Mouse (Mus musculus): ENCODE data around the gene Wipf2. TPM values are rescaled to one million over a fixed set of nuclear protein-coding genes. Genes with fewer than 3 reads are reported as not detected.
"Not testable (repeated sequence)": the region's sequence is repeated elsewhere in the genome, so short reads cannot be mapped to it uniquely, and the experiment has no call there.

The Wipf2 gene
- total and polyA plus RNA-seq, 2 experiments from 2014 or later: 3.8 to 9.2 TPM

DNA sequence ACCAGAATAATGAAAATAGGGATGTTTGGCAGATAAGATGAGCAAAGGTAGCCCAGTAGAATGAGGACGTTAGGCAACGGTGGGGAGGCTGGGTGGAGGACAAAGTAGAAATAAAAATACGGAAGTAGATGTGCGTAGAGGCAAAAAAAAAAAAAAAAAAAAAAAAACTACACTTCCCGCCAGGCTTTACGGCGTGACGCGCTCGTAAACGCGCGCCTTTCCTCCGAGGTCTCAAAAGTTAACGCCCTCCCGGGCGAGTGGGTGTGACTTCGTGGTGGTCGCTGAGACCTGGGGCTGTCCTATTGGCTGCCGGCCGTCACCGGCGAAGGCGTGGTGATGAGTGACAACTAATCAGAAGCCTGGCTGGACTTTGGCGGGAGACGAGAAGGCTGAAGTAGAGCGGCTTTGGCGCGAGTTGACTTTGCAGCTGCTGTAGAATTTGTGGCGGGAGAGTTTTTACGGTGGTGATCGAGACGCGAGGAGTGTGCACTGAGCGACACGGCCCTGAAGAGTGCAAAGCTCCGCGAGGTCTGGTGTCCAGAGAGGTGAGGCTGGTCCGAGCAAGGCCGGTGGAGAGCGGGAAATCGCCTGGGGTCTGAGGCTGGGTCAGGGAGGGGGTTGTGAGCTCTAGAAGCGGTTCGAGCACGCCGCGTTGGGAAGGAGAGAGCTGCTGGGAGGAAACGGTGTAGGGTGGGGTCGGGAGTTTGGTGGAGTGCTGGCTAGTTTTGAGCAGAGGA, 44.2 kb downstream of the Wipf2 start, which contains the start of gene Cdc6:
Gene Cdc6 (plus strand): TSS at position 365 of the 737 bp plus-strand sequence.
- Histone ChIP-seq H3K27me3 (ENCODE audit: insufficient read depth, low read length) (no peaks in the 10 kb centered on the region), H3K27ac (ENCODE audit: low read depth, low read length) (0 out of 2 replicates have a peak within 1 kb of the TSS, but pooled peaks have one; percentile 38), H3K9me3 (ENCODE audit: low read length) (no peaks in the 10 kb centered on the region), H3K9ac (replicated peaks; ENCODE audit: low read length, poor library complexity, severe bottlenecking) (no peak within 1 kb of the TSS), H3K4me1 (ENCODE audit: insufficient read depth, low read length) (no peaks in the 10 kb centered on the region), H3K36me3 (ENCODE audit: insufficient read depth, low read length) (peaks cover 3% of the 10 kb centered on the region; the same call in 1 of the 2 replicates), H3K4me3 (ENCODE audit: low read depth, low read length) (peak within 1 kb of the TSS; percentile 39), H3K4me2 (ENCODE audit: low read depth, low read length, poor library complexity, severe bottlenecking) (peak within 1 kb of the TSS; percentile 90)
- WGBS: under 1% methylated on average over 49 of the region's 49 CpGs
- peak; percentile 97 for ATAC-seq (ENCODE audit: low FRiP score)
- TF ChIP-seq CTCF (IDR thresholded peaks at IDR 0.05): no peak
- DNase-seq (ENCODE audit: low spot score): peak; percentile 99

DNA sequence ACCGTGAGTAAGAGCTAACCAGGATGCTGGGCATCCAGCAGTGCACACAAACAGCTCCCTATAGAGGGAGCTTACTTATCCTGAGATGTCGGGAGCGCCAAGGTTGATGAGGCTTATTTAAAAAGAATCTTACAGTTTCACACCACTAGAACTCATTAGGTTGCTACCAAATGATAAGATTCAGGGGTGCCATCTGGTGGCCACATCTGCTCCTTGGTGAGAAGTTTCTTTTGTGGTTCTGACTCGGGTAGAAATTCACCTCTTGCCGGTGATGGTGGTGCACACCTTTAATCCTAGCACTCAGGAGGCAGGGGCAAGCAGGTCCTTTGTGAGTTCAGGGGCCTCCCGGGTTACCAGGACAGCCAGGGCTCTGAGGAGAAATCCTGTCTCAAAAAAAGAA, 46.2 kb downstream of the Wipf2 start:
- peak; percentile 82 for TF ChIP-seq CTCF (IDR thresholded peaks at IDR 0.05)
- peak; percentile 86 for DNase-seq (ENCODE audit: low spot score)
- Histone ChIP-seq H3K27me3 (ENCODE audit: insufficient read depth, low read length) (no peaks in the 10 kb centered on the region), H3K4me3 (ENCODE audit: low read depth, low read length) (no peak overlapping the region), H3K4me2 (ENCODE audit: low read depth, low read length, poor library complexity, severe bottlenecking) (no peak overlapping the region), H3K9me3 (ENCODE audit: low read length) (no peaks in the 10 kb centered on the region), H3K36me3 (ENCODE audit: insufficient read depth, low read length) (no peaks in the 10 kb centered on the region), H3K4me1 (ENCODE audit: insufficient read depth, low read length) (no peaks in the 10 kb centered on the region), H3K27ac (ENCODE audit: low read depth, low read length) (no peak overlapping the region), H3K9ac (replicated peaks; ENCODE audit: low read length, poor library complexity, severe bottlenecking) (no peak overlapping the region)
- 31% methylated on average over 6 of the region's 6 CpGs for WGBS
- no peak for ATAC-seq (ENCODE audit: low FRiP score)

DNA sequence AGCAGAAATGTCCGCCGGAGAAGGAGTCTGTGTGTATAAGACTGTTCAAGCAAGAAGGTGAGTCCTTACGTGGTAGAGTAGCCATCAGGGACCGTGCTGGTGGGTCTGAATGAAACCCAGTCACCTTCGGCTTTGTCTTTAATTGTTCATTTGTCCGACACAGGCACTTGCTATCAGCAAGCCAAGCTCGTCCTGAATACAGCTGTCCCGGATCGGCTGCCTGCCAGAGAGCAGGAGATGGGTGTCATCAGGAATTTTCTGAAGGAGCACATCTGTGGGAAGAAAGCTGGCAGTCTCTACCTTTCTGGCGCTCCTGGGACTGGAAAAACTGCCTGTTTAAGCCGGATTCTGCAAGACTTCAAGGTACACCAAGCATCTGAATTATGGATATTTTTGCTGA, 47.0 kb downstream of the Wipf2 start:
- Histone ChIP-seq H3K4me3 (ENCODE audit: low read depth, low read length) (no peak overlapping the region), H3K9ac (replicated peaks; ENCODE audit: low read length, poor library complexity, severe bottlenecking) (no peak overlapping the region), H3K36me3 (ENCODE audit: insufficient read depth, low read length) (no peaks in the 10 kb centered on the region), H3K4me1 (ENCODE audit: insufficient read depth, low read length) (no peaks in the 10 kb centered on the region), H3K27me3 (ENCODE audit: insufficient read depth, low read length) (no peaks in the 10 kb centered on the region), H3K27ac (ENCODE audit: low read depth, low read length) (no peak overlapping the region), H3K9me3 (ENCODE audit: low read length) (no peaks in the 10 kb centered on the region), H3K4me2 (ENCODE audit: low read depth, low read length, poor library complexity, severe bottlenecking) (no peak overlapping the region)
- 94% methylated on average over 11 of the region's 11 CpGs for WGBS
- ATAC-seq (ENCODE audit: low FRiP score): no peak
- no peak for DNase-seq (ENCODE audit: low spot score)
- no peak for TF ChIP-seq CTCF (IDR thresholded peaks at IDR 0.05)

DNA sequence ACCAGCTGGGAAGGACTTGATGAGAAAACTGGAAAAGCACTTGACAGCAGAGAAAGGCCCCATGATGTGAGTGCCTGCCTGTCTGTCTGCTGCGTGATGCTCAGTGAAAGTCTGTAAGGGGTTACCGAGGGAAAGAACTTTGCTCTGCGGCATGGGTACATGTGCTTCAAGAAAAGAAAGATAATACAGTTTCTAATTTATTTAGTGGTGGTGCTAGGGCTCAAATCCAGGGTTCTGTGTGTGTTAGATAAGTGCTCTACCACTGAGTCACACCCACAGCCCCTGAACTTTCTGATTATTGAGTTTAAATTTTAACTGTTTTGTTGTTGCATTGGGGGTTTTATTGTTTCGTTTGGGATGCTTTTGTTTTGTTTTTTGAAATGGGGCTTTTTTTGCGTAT, 48.1 kb downstream of the Wipf2 start:
- Histone ChIP-seq H3K9me3 (ENCODE audit: low read length) (no peaks in the 10 kb centered on the region), H3K27ac (ENCODE audit: low read depth, low read length) (no peak overlapping the region), H3K4me3 (ENCODE audit: low read depth, low read length) (no peak overlapping the region), H3K36me3 (ENCODE audit: insufficient read depth, low read length) (no peaks in the 10 kb centered on the region), H3K4me1 (ENCODE audit: insufficient read depth, low read length) (no peaks in the 10 kb centered on the region), H3K27me3 (ENCODE audit: insufficient read depth, low read length) (no peaks in the 10 kb centered on the region), H3K4me2 (ENCODE audit: low read depth, low read length, poor library complexity, severe bottlenecking) (no peak overlapping the region), H3K9ac (replicated peaks; ENCODE audit: low read length, poor library complexity, severe bottlenecking) (no peak overlapping the region)
- WGBS: 91% methylated on average over 5 of the region's 5 CpGs
- DNase-seq (ENCODE audit: low spot score) (no peak), ATAC-seq (ENCODE audit: low FRiP score) (no peak)
- no peak for TF ChIP-seq CTCF (IDR thresholded peaks at IDR 0.05)

DNA sequence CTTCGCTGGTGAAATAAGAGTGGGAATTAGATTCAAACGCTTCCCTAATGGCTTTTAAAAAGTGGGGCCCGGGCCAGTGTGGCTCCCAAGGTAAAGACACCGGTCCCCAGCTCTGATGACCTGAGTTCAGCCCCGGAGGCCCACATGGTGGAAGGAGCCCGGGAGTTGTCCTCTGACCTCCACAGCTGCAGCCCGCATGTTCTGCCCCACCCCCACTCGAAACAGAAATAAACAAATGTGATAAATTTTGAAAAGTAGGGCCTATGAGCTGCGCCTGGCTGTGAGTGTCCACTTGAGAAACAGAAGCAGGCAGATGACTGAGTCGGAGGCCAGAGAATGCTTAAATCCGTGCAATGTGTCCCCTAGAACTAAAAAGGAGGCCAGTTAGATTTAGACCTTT, 50.8 kb downstream of the Wipf2 start:
- WGBS: 85% methylated on average over 11 of the region's 11 CpGs
- Histone ChIP-seq H3K4me1 (ENCODE audit: insufficient read depth, low read length) (no peaks in the 10 kb centered on the region), H3K27me3 (ENCODE audit: insufficient read depth, low read length) (no peaks in the 10 kb centered on the region), H3K27ac (ENCODE audit: low read depth, low read length) (no peak overlapping the region), H3K9me3 (ENCODE audit: low read length) (no peaks in the 10 kb centered on the region), H3K4me3 (ENCODE audit: low read depth, low read length) (no peak overlapping the region), H3K36me3 (ENCODE audit: insufficient read depth, low read length) (no peaks in the 10 kb centered on the region), H3K4me2 (ENCODE audit: low read depth, low read length, poor library complexity, severe bottlenecking) (no peak overlapping the region), H3K9ac (replicated peaks; ENCODE audit: low read length, poor library complexity, severe bottlenecking) (no peak overlapping the region)
- TF ChIP-seq CTCF (IDR thresholded peaks at IDR 0.05): no peak
- DNase-seq (ENCODE audit: low spot score) (no peak), ATAC-seq (ENCODE audit: low FRiP score) (no peak)

DNA sequence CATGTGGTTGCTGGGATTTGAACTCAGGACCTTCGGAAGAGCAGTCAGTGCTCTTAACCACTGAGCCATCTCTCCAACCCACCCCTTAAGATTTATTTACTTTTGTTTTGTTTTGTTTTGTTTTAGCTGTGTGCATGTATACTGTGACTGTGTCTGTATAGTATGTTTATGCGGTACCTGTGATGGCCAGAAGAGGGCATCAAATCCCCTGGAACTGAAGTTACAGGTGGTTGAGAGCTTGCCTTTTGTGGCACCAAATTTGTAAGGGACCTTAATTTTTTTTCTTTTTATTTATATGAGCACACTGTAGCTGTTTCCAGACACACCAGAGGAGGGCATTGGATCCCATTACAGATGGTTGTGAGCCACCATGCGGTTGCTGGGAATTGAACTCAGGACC, 52.9 kb downstream of the Wipf2 start:
- WGBS: 93% methylated on average over 3 of the region's 3 CpGs
- H3K4me3 ChIP-seq (ENCODE audit: low read depth, low read length); H3K9me3 ChIP-seq (ENCODE audit: low read length); H3K4me1 ChIP-seq (ENCODE audit: insufficient read depth, low read length); H3K27me3 ChIP-seq (ENCODE audit: insufficient read depth, low read length); H3K27ac ChIP-seq (ENCODE audit: low read depth, low read length); H3K36me3 ChIP-seq (ENCODE audit: insufficient read depth, low read length); H3K9ac ChIP-seq (replicated peaks; ENCODE audit: low read length, poor library complexity, severe bottlenecking); H3K4me2 ChIP-seq (ENCODE audit: low read depth, low read length, poor library complexity, severe bottlenecking); ATAC-seq (ENCODE audit: low FRiP score); DNase-seq (ENCODE audit: low spot score): not testable (repeated sequence)
- peak; percentile 61 for TF ChIP-seq CTCF (IDR thresholded peaks at IDR 0.05)
